Mouse (Mus musculus): ENCODE results near the gene Marveld2. TPM values are rescaled to one million over a fixed set of nuclear protein-coding genes. Genes with fewer than 3 reads are reported as not detected.

The Marveld2 gene
- polyA plus RNA-seq, 1 experiment from 2014 or later: 2.3 TPM

GRCm38 (mm10) chr13:100612251-100612650 is 4.5 kb downstream of the Marveld2 start:
- Histone ChIP-seq H3K27me3 (ENCODE audit: low read depth, poor library complexity, severe bottlenecking) (peaks cover 21% of the 10 kb centered on the region), H3K9me3 (replicated peaks) (peaks cover 5% of the 10 kb centered on the region; the same call in 1 of the 2 replicates), H3K4me1 (peaks cover 9% of the 10 kb centered on the region), H3K36me3 (peaks cover 4% of the 10 kb centered on the region; the same call in 1 of the 2 replicates), H3K4me3 (no peak overlapping the region), H3K27ac (replicated peaks) (no peak overlapping the region)
- 94% methylated on average over 10 of the region's 10 CpGs for WGBS
- DNase-seq (ENCODE audit: low spot score): no peak

GRCm38 (mm10) chr13:100611266-100611665 is 5.5 kb downstream of the Marveld2 start:
- H3K27me3 ChIP-seq (ENCODE audit: low read depth, poor library complexity, severe bottlenecking): peaks cover 12% of the 10 kb centered on the region
- no peak overlapping the region for H3K4me3 ChIP-seq
- DNase-seq (ENCODE audit: low spot score): no peak
- WGBS: 94% methylated on average over 13 of the region's 13 CpGs
- H3K27ac ChIP-seq (replicated peaks): no peak overlapping the region
- H3K9me3 ChIP-seq (replicated peaks): peaks cover 5% of the 10 kb centered on the region; the same call in 1 of the 2 replicates
- peaks cover 4% of the 10 kb centered on the region; the same call in 1 of the 2 replicates for H3K36me3 ChIP-seq
- H3K4me1 ChIP-seq: peaks cover 1% of the 10 kb centered on the region

- no peak overlapping the region for H3K27ac ChIP-seq (replicated peaks)
- peaks cover under 1% of the 10 kb centered on the region for H3K4me1 ChIP-seq
- H3K27me3 ChIP-seq (ENCODE audit: low read depth, poor library complexity, severe bottlenecking): no peaks in the 10 kb centered on the region
- peaks cover 4% of the 10 kb centered on the region; the same call in 1 of the 2 replicates for H3K36me3 ChIP-seq
- DNase-seq (ENCODE audit: low spot score): no peak
- 87% methylated on average over 8 of the region's 8 CpGs for WGBS
- H3K9me3 ChIP-seq (replicated peaks): peaks cover 5% of the 10 kb centered on the region; the same call in 1 of the 2 replicates
- H3K4me3 ChIP-seq: no peak overlapping the region
Observed at GRCm38 (mm10) chr13:100607756-100608155, 9.0 kb downstream of the Marveld2 start.

- no peaks in the 10 kb centered on the region for H3K36me3 ChIP-seq
Observed at GRCm38 (mm10) chr13:100605845-100606244, 10.9 kb downstream of the Marveld2 start.

GRCm38 (mm10) chr13:100603738-100604095 is 13.1 kb downstream of the Marveld2 start:
- no peak for DNase-seq (ENCODE audit: low spot score)
- H3K4me1 ChIP-seq: peaks cover 9% of the 10 kb centered on the region
- no peaks in the 10 kb centered on the region for H3K36me3 ChIP-seq
- H3K27me3 ChIP-seq (ENCODE audit: low read depth, poor library complexity, severe bottlenecking): no peaks in the 10 kb centered on the region
- 86% methylated on average over 11 of the region's 11 CpGs for WGBS
- peaks cover 5% of the 10 kb centered on the region; the same call in 1 of the 2 replicates for H3K9me3 ChIP-seq (replicated peaks)
- no peak overlapping the region for H3K4me3 ChIP-seq
- H3K27ac ChIP-seq (replicated peaks): no peak overlapping the region

More at GRCm38 (mm10) chr13:100605845-100606244, 10.9 kb downstream of the Marveld2 start:
- no peak for DNase-seq (ENCODE audit: low spot score)
- H3K4me1 ChIP-seq: peaks cover 9% of the 10 kb centered on the region
- no peak overlapping the region for H3K4me3 ChIP-seq
- peaks cover 5% of the 10 kb centered on the region; the same call in 1 of the 2 replicates for H3K9me3 ChIP-seq (replicated peaks)
- H3K27me3 ChIP-seq (ENCODE audit: low read depth, poor library complexity, severe bottlenecking): no peaks in the 10 kb centered on the region
- H3K27ac ChIP-seq (replicated peaks): no peak overlapping the region
- WGBS: 71% methylated on average over 1 of the region's 1 CpGs

GRCm38 (mm10) chr13:100603031-100603737 is 13.6 kb downstream of the Marveld2 start:
- no peaks in the 10 kb centered on the region for H3K36me3 ChIP-seq
- H3K27me3 ChIP-seq (ENCODE audit: low read depth, poor library complexity, severe bottlenecking): no peaks in the 10 kb centered on the region
- peaks cover 5% of the 10 kb centered on the region; the same call in 1 of the 2 replicates for H3K9me3 ChIP-seq (replicated peaks)
- H3K4me3 ChIP-seq: no peak overlapping the region
- H3K27ac ChIP-seq (replicated peaks): no peak overlapping the region
- 89% methylated on average over 10 of the region's 10 CpGs for WGBS
- no peak for DNase-seq (ENCODE audit: low spot score)
- peaks cover 9% of the 10 kb centered on the region for H3K4me1 ChIP-seq

- no peak for DNase-seq (ENCODE audit: low spot score)
- no peaks in the 10 kb centered on the region for H3K9me3 ChIP-seq (replicated peaks)
- no peaks in the 10 kb centered on the region for H3K27me3 ChIP-seq (ENCODE audit: low read depth, poor library complexity, severe bottlenecking)
- 65% methylated on average over 5 of the region's 5 CpGs for WGBS
- H3K4me3 ChIP-seq: no peak overlapping the region
- H3K36me3 ChIP-seq: no peaks in the 10 kb centered on the region
- peaks cover 9% of the 10 kb centered on the region for H3K4me1 ChIP-seq
- no peak overlapping the region for H3K27ac ChIP-seq (replicated peaks)
Observed at GRCm38 (mm10) chr13:100602239-100602902, 14.4 kb downstream of the Marveld2 start.

- no peak overlapping the region for H3K4me3 ChIP-seq
- no peaks in the 10 kb centered on the region for H3K36me3 ChIP-seq
- H3K4me1 ChIP-seq: peaks cover 9% of the 10 kb centered on the region
- no peak overlapping the region for H3K27ac ChIP-seq (replicated peaks)
- DNase-seq (ENCODE audit: low spot score): no peak
- WGBS: 73% methylated on average over 8 of the region's 8 CpGs
- H3K9me3 ChIP-seq (replicated peaks): no peaks in the 10 kb centered on the region
- no peaks in the 10 kb centered on the region for H3K27me3 ChIP-seq (ENCODE audit: low read depth, poor library complexity, severe bottlenecking)
Observed at GRCm38 (mm10) chr13:100601034-100601433, 15.7 kb downstream of the Marveld2 start.

- Histone ChIP-seq H3K36me3 (no peaks in the 10 kb centered on the region), H3K27ac (replicated peaks) (no peak overlapping the region), H3K4me1 (peaks cover 9% of the 10 kb centered on the region), H3K4me3 (no peak overlapping the region), H3K9me3 (replicated peaks) (no peaks in the 10 kb centered on the region), H3K27me3 (ENCODE audit: low read depth, poor library complexity, severe bottlenecking) (no peaks in the 10 kb centered on the region)
- 84% methylated on average over 12 of the region's 12 CpGs for WGBS
- no peak for DNase-seq (ENCODE audit: low spot score)
Observed at GRCm38 (mm10) chr13:100600317-100600716, 16.5 kb downstream of the Marveld2 start.

- no peaks in the 10 kb centered on the region for H3K9me3 ChIP-seq (replicated peaks)
- 87% methylated on average over 9 of the region's 9 CpGs for WGBS
- peaks cover 4% of the 10 kb centered on the region for H3K4me1 ChIP-seq
- DNase-seq (ENCODE audit: low spot score): no peak
- H3K36me3 ChIP-seq: no peaks in the 10 kb centered on the region
- H3K27me3 ChIP-seq (ENCODE audit: low read depth, poor library complexity, severe bottlenecking): no peaks in the 10 kb centered on the region
- H3K4me3 ChIP-seq: no peak overlapping the region
- H3K27ac ChIP-seq (replicated peaks): no peak overlapping the region
Observed at GRCm38 (mm10) chr13:100597284-100597683, 19.5 kb downstream of the Marveld2 start.

- 86% methylated on average over 3 of the region's 3 CpGs for WGBS
Observed at GRCm38 (mm10) chr13:100595552-100595885, 21.3 kb downstream of the Marveld2 start.

GRCm38 (mm10) chr13:100594838-100595551 is 21.8 kb downstream of the Marveld2 start:
- no peak overlapping the region for H3K27ac ChIP-seq (replicated peaks)
- no peaks in the 10 kb centered on the region for H3K27me3 ChIP-seq (ENCODE audit: low read depth, poor library complexity, severe bottlenecking)
- no peaks in the 10 kb centered on the region for H3K9me3 ChIP-seq (replicated peaks)
- WGBS: 81% methylated on average over 5 of the region's 5 CpGs
- DNase-seq (ENCODE audit: low spot score): no peak
- no peaks in the 10 kb centered on the region for H3K4me1 ChIP-seq
- H3K4me3 ChIP-seq: no peak overlapping the region
- H3K36me3 ChIP-seq: no peaks in the 10 kb centered on the region

More at GRCm38 (mm10) chr13:100595552-100595885, 21.3 kb downstream of the Marveld2 start:
- H3K4me1 ChIP-seq: no peaks in the 10 kb centered on the region
- H3K27ac ChIP-seq (replicated peaks): no peak overlapping the region
- no peak for DNase-seq (ENCODE audit: low spot score)
- no peaks in the 10 kb centered on the region for H3K9me3 ChIP-seq (replicated peaks)
- no peak overlapping the region for H3K4me3 ChIP-seq
- H3K36me3 ChIP-seq: no peaks in the 10 kb centered on the region
- no peaks in the 10 kb centered on the region for H3K27me3 ChIP-seq (ENCODE audit: low read depth, poor library complexity, severe bottlenecking)
